Mouse (Mus musculus): ENCODE results near the gene Tecpr2. TPM values are rescaled to one million over a fixed set of nuclear protein-coding genes. Genes with fewer than 3 reads are reported as not detected.

The Tecpr2 gene
- polyA plus RNA-seq, 1 experiment = 7.7 TPM

DNA sequence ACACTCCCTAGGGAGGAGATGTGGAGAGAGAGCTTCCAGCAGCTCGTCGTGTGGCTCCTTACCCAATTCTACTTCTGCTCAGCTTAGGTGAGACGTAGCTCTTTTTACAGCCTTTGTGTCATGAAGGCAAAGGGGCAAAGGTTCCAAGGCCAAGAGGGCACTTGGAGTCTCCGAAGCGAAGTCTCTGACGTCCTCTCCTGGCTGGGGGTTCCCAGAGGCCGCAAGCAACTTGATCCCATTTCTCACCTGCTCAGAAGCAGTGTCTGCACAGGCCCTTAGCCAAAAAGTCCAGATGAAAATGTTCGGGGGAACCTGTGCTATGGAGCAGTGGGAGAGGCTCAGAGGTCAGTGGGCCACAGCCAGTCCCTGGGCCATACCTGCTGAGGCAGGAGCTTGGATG lies 94.0 kb downstream of the Tecpr2 start:
- H3K4me3 ChIP-seq (ENCODE audit: insufficient read depth, low read length) = no peak overlapping the region
- TF ChIP-seq CTCF (IDR thresholded peaks at IDR 0.05; ENCODE audit: borderline replicate concordance, insufficient read depth, low read length) = no peak
- no peak for TF ChIP-seq POLR2A (IDR thresholded peaks at IDR 0.05; ENCODE audit: low read depth, low read length)

DNA sequence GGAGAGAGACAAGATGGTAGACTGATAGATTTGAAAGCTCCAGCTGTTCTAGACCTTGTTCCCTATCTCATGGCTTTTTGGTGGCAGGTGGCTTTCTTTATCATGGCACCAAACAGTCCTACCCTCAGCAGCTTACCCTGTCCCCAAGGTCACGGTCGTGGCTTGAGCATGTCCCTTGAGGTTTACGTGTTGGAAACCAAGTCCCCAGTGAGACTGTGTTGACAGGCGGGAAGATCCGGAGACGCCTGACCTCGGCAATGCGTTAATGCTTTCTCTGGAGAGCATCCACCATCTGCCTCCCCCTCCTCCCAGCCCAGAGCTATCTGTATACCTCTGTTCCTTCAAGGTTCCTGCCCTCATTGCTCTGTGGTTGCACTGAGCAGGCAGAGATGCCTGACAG lies 94.7 kb downstream of the Tecpr2 start:
- no peak for TF ChIP-seq POLR2A (IDR thresholded peaks at IDR 0.05; ENCODE audit: low read depth, low read length)
- no peak for TF ChIP-seq CTCF (IDR thresholded peaks at IDR 0.05; ENCODE audit: borderline replicate concordance, insufficient read depth, low read length)
- H3K4me1 ChIP-seq (ENCODE audit: control insufficient read depth, insufficient read depth, low read length) = no peaks in the 10 kb centered on the region; the same call in 1 of the 2 replicates
- H3K27ac ChIP-seq (ENCODE audit: insufficient read depth, low read length) = no peak overlapping the region
- no peak overlapping the region for H3K4me3 ChIP-seq (ENCODE audit: insufficient read depth, low read length)

More for the DNA sequence above, 94.0 kb downstream of the Tecpr2 start:
- no peak overlapping the region for H3K27ac ChIP-seq (ENCODE audit: insufficient read depth, low read length)
- H3K4me1 ChIP-seq (ENCODE audit: control insufficient read depth, insufficient read depth, low read length) = no peaks in the 10 kb centered on the region; the same call in 1 of the 2 replicates

DNA sequence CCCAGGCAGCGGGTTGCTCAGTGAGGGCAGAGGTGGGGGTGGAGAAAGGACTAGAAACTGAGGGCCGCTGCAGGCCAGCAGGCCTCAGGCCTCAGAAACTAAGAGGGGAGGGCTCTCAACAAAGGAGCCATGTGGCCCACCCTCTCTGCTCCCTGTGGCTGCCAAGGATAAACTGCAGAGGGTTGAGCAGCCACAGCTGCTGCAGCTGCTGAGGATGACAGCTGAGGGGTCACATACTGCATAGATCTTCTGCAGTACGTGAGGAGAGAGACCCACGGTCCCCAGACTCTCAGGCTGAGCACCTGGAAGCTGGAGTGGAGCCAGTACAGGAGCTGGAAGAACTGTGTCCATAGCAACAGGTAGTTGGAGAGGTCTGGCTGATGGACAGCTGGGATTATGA lies 95.5 kb downstream of the Tecpr2 start:
- Histone ChIP-seq H3K27ac (ENCODE audit: insufficient read depth, low read length) (no peak overlapping the region), H3K4me3 (ENCODE audit: insufficient read depth, low read length) (no peak overlapping the region), H3K4me1 (ENCODE audit: control insufficient read depth, insufficient read depth, low read length) (no peaks in the 10 kb centered on the region; the same call in 1 of the 2 replicates)
- TF ChIP-seq POLR2A (IDR thresholded peaks at IDR 0.05; ENCODE audit: low read depth, low read length) (no peak), CTCF (IDR thresholded peaks at IDR 0.05; ENCODE audit: borderline replicate concordance, insufficient read depth, low read length) (no peak)

DNA sequence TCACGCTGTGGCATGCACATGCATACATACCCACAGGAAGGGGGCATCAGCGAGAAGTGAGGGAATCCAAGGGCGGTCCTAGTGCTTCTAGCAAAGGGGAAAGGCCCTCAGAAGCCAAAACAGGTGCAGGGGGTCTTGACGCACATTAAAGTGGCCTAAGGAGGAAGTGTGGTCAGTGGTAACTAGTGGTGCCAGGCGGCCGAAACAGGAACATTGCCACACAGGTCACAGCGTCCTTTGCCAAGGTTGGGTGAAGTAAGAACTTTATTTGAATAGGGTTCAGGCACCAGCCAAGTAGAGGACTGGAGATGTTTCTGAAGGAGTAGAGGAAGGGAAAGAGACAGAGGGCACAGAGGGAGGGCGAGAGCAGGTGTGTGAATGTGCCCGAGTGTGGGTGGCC lies 96.1 kb downstream of the Tecpr2 start:
- Histone ChIP-seq H3K27ac (ENCODE audit: insufficient read depth, low read length) (no peak overlapping the region), H3K4me1 (ENCODE audit: control insufficient read depth, insufficient read depth, low read length) (no peaks in the 10 kb centered on the region; the same call in 1 of the 2 replicates)
- no peak for TF ChIP-seq POLR2A (IDR thresholded peaks at IDR 0.05; ENCODE audit: low read depth, low read length)
- TF ChIP-seq CTCF (IDR thresholded peaks at IDR 0.05; ENCODE audit: borderline replicate concordance, insufficient read depth, low read length) = no peak

DNA sequence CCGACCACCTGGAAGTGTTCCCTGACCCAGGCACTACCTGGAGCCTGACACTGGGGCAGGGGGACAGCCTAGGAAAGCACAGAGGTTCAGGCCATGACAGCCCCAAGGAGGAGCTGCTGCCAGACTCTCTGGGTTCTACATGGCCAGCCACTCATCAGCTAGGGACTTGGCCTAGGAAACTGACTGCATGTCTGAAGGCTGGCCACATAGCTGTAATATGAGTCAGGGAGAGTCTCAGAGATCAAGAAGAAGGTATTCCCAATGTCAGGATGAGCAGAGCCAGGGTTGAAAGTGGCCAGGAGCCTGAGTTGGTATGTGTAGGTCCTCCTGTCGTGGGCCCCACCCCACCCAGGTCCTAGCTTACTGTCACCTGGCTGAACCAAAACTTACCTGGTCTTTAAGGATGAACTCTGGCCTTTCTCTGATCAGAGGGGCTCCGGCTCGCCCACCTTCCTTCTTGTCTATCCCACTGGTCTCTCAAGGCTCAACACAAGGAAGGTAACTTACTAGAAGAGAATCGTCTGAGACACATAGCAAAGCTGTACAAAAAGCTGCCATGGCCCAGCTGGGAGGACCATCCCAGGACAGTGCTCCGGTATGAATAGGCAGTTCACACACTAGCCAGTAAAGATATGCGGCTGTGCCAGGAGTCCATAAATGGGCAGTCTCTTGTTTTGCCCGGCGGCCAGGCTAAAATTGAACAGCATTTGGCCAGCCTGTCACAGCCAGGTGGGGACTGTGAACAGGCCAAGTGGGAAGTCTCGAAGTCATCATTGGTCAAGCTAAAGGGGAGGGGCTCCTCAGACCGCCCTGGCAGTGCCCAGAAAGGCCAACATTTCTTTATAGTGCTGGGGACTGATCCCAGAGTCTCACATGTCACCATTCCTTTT lies 97.7 kb downstream of the Tecpr2 start:
- no peaks in the 10 kb centered on the region; the same call in 1 of the 2 replicates for H3K4me1 ChIP-seq (ENCODE audit: control insufficient read depth, insufficient read depth, low read length)
- no peak overlapping the region for H3K4me3 ChIP-seq (ENCODE audit: insufficient read depth, low read length)
- TF ChIP-seq CTCF (IDR thresholded peaks at IDR 0.05; ENCODE audit: borderline replicate concordance, insufficient read depth, low read length) (no peak), POLR2A (IDR thresholded peaks at IDR 0.05; ENCODE audit: low read depth, low read length) (no peak)
- no peak overlapping the region for H3K27ac ChIP-seq (ENCODE audit: insufficient read depth, low read length)

More for the DNA sequence above, 96.1 kb downstream of the Tecpr2 start:
- no peak overlapping the region for H3K4me3 ChIP-seq (ENCODE audit: insufficient read depth, low read length)

DNA sequence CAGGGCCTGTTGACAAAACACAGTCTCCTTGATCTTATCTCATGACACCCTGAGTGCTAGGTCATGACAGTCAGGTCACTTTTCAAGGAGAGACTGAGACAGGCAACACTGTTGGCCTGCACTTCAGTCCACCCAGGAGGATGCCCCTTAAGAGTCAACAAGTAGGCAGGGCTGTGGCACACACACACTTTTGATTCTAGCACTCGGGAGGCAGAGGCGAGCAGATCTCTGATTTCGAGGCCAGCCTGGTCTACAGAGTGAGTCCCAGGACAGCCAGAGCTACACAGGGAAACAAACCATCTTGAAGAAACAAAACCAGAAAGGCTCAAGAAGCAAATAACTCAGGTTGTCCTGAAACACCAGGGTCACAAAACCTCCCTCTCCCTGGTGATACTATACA lies 100.3 kb downstream of the Tecpr2 start:
- H3K4me1 ChIP-seq (ENCODE audit: control insufficient read depth, insufficient read depth, low read length) = no peaks in the 10 kb centered on the region; the same call in 1 of the 2 replicates

DNA sequence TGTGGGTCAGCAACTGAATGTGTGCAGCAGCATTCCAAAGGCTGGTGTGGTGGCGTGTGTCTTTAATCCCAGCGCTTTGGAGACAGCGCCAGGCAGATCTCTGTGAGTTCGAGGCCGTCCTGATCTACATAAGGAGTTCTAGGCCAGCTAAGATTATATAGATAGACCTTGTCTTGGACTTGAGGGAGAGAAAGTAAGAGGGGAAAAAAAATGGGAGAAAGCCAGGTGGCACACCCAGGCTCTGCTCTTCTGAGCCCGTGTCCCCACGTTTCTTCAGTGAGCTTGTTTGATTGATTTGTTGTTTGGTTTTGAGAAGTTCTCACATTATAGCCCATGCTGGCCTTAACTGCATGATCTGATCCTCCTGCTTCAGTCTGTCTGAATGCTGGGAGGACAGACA lies 101.4 kb downstream of the Tecpr2 start:
- no peak overlapping the region for H3K4me3 ChIP-seq (ENCODE audit: insufficient read depth, low read length)
- TF ChIP-seq CTCF (IDR thresholded peaks at IDR 0.05; ENCODE audit: borderline replicate concordance, insufficient read depth, low read length) = no peak
- TF ChIP-seq POLR2A (IDR thresholded peaks at IDR 0.05; ENCODE audit: low read depth, low read length) = no peak
- H3K4me1 ChIP-seq (ENCODE audit: control insufficient read depth, insufficient read depth, low read length) = no peaks in the 10 kb centered on the region; the same call in 1 of the 2 replicates
- H3K27ac ChIP-seq (ENCODE audit: insufficient read depth, low read length) = no peak overlapping the region

More for the DNA sequence above, 100.3 kb downstream of the Tecpr2 start:
- no peak overlapping the region for H3K4me3 ChIP-seq (ENCODE audit: insufficient read depth, low read length)
- no peak overlapping the region for H3K27ac ChIP-seq (ENCODE audit: insufficient read depth, low read length)
- TF ChIP-seq CTCF (IDR thresholded peaks at IDR 0.05; ENCODE audit: borderline replicate concordance, insufficient read depth, low read length) (no peak), POLR2A (IDR thresholded peaks at IDR 0.05; ENCODE audit: low read depth, low read length) (no peak)

DNA sequence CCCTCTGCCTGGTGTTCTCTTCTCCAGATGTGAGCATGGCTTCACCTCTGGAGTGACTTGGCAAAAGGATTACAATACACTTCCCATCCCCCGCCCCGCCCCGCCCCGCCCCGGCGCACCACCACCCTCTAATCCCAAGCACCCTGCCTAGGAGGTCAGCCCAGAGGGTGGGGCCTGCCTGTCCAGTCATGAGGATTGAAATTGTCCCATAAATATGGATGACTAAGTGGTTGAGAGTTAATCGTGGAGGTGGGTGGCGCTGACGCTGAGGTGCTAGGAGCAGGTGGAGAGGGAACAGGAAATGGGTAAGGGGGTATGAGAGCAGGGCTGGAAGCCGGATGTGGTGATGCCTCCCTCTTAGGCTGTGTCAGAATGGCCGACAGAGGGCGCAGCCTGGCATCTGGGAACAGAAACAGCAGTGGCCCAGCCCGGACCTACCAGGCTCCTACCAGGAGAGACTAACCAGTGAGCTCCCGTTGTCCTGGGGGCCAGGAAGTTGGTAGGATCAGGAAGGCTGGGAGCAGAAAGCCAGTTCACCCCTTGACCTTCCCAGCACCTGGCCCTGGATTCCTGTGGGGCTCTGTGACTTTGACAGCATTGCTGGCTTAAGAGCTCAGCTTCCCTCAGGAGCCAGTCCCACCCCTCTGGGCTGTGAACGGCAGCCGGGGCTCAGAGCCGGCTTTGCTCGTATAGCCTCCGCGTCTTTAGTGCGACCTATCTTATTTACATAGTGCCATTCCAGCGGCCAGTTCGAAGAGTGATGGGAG lies 102.5 kb downstream of the Tecpr2 start:
- 0 out of 2 replicates have a peak overlapping the region, but pooled peaks have one; percentile 11 for H3K27ac ChIP-seq (ENCODE audit: insufficient read depth, low read length)
- no peak; the same call in 1 of the 2 replicates for TF ChIP-seq POLR2A (IDR thresholded peaks at IDR 0.05; ENCODE audit: low read depth, low read length)
- TF ChIP-seq CTCF (IDR thresholded peaks at IDR 0.05; ENCODE audit: borderline replicate concordance, insufficient read depth, low read length) = peak; percentile 75
- H3K4me3 ChIP-seq (ENCODE audit: insufficient read depth, low read length) = no peak overlapping the region
- H3K4me1 ChIP-seq (ENCODE audit: control insufficient read depth, insufficient read depth, low read length) = no peaks in the 10 kb centered on the region; the same call in 1 of the 2 replicates

DNA sequence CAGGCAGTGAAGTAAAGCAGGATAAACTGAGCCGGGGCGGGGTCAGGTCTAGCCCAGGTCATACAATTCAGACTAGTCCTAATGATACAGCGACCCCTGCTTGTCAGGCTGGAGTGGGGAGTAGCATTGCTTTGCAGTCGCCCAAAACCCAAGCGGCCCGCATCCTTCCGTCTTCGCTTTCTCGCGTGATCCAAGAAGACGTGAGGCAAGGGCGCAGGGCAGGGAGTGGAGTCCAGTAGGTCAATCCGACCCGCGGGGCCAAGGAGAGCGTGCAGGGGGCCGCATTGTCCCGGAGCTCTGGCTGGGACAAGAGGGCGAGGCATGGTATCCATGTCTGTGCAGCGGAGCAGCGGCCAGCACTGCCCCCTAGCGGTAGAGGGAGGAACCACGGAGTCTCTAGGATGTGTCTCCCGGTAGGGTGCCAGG lies 103.1 kb downstream of the Tecpr2 start:
- no peaks in the 10 kb centered on the region for H3K4me1 ChIP-seq (ENCODE audit: control insufficient read depth, insufficient read depth, low read length)
- TF ChIP-seq POLR2A (IDR thresholded peaks at IDR 0.05; ENCODE audit: low read depth, low read length) = peak; percentile 48
- TF ChIP-seq CTCF (IDR thresholded peaks at IDR 0.05; ENCODE audit: borderline replicate concordance, insufficient read depth, low read length) = peak; percentile 97
- peak overlapping the region; percentile 43 for H3K4me3 ChIP-seq (ENCODE audit: insufficient read depth, low read length)
- peak overlapping the region; percentile 45; the same call in 1 of the 2 replicates for H3K27ac ChIP-seq (ENCODE audit: insufficient read depth, low read length)

All from embryonic fibroblast, embryonic 13.5 days (primary cell).